Mouse (Mus musculus): ENCODE results near the gene Dvl3.

- TF ChIP-seq CTCF (IDR thresholded peaks at IDR 0.05; ENCODE audit: low read depth, low read length) (no peak), GATA1 (IDR thresholded peaks at IDR 0.05; ENCODE audit: borderline replicate concordance, low read length) (no peak), POLR2AphosphoS5 (IDR thresholded peaks at IDR 0.05; ENCODE audit: insufficient replicate concordance, low read depth, low read length) (no peak), TAL1 (conservative IDR thresholded peaks at IDR 0.05; ENCODE audit: low read depth, low read length) (no peak)
Measured at GRCm38 (mm10) chr16:20537071-20537471, 20.3 kb downstream of the Dvl3 start.
